Mouse (Mus musculus) kidney, postnatal 4 days (tissue): ENCODE measurements at regions not wholly inside any gene's neighbourhood (a gene's known extent, or its start where the extent isn't known, plus 50 kb on each side); places are given as distances from the start of the nearest gene placed in this dataset.
A peak's percentile ranks its signal among the peaks of the same experiment; 100 is the strongest.
"Not testable (repeated sequence)": the region's sequence is repeated elsewhere in the genome, so short reads cannot be mapped to it uniquely, and the experiment has no call there.

ENCODE experiments used
- DNase-seq, 2 experiments: peaks; one replicate each; pipeline ENCODE4 v3.0.0; 2021; ENCODE audit warnings: mixed read lengths in 2 of 2

DNA sequence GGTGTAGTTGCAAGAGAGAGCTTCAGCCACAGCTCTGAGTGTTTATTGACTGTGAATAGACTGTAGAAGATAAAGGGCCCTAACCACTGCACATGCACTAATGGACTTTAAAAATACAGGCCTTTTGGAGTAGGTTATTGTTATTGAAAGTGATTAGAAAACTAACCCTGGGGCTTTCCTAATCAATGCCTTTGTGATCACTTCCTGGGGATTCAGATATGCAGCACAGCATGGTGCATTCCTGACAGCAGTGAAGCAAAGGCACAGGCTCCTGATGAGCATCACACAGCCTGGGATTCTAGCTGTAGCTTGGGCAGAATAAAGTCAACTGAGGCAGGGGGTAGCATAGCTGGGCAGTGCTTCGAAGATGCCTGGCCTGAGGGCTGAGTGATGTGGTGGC lies 87.3 kb downstream of the Gm11077 start:
- DNase-seq, result no peak

DNA sequence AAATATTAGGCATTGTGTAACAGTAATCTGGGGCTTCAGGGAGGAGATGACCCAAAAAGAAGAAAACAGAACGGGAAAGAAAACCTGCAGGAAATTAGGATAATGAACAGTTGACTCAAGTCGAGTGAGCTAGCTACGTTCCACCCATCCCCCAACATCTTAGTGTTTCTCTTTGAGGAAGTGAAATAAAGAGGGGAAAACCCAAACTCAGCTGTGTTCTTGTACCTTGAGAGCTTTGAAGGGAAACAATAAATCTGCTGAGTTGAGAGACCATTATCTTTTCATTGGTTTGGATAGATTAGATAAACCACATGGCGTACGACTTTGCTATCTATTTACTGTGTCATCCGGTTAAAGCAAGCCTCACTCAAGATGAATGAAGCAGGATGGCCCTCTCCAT lies 87.7 kb downstream of the Gm11077 start:
- no peak for DNase-seq

DNA sequence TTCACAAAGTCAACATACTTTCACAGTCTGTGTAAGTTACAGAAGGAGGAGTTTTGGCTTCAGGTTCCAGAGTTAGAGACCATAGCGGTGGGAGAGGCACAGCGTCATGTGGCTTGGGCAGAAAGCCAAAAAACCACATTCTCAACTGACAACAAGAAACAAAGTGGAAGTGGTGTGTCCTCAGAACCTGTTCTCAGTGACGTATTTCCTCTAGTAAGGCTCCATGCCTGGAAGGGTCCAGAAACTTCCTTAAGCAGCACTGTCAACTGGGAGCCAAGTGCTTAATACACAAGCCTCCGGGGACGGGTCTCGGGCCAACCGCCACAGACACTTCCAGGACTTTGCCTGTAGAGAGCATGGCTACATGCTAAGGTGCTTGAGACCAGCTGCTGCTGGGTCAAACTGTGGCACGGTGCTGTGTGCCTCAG lies 90.4 kb downstream of the Gm11077 start:
- peak; percentile 41 to 43 for DNase-seq

DNA sequence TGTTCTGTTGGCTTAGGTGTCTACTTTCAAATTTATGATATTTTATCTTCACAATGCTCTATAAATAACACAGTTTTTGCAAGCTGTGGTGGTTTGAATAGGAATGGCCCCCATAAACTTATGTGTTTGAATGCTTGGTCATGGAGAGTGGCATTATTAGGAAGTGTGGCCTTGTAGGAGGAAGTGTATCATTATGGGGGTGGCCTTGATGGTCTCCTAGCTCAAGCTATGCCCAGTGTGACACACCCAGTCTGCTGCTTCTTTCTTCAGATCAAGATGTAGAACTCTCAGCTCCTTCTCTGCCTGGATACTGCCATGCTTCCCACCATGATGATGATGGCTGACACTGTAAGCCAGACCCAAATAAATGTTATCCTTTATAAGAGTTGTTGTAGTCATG lies 97.4 kb downstream of the Gm11077 start:
- DNase-seq, result no peak

DNA sequence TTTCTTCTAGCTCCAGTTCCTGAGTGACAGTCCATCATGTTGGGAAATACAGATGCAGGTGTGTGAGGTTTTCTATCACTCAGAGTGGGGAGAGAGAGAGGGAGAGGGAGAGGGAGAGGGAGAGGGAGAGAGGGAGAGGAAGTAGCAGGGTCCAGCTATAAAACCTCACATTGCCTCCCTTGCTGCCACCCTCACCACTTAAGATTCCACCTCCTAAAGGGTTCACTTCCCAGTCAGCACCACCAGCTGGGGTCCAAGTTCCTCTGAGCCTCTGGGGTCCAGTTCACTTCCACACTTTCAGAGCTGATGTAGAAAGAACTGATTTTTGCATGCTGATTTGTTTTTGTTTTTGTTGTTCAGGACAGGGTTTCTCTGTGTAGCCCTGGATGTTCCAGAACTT lies 98.6 kb downstream of the Gm11077 start:
- no peak for DNase-seq

DNA sequence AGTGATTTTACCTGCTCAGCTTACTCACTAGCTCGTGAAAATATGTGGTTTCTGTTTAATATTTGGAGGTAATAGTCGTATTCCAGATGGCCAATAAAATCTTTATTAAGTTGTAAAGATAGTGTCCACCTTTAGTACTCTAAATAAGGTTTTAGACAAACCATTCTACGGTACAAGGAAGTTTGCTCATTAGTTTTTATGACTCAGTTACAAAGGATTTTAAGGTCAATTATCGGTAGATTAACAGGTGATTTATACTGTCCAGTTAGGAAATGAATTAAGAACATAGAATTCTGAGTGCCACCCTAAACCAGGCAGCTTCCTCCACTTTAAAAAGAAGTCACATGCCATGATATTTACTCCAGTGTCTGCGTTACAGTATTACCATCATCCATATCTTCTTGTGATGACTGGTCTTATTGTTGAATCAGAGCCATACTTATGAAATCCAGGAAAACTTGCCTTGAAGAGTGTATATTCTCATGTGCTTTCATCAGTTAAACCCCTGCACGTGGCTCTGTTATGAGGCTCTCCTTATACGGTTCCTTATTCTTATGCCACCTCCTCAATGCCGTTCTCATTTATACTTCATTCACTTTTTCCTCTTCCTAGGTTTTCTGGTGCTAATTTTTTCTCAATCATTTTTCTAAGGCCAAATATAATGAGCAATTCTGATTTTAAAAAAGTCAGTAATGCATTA lies 114.4 kb downstream of the Gm11077 start:
- DNase-seq, result no peak

DNA sequence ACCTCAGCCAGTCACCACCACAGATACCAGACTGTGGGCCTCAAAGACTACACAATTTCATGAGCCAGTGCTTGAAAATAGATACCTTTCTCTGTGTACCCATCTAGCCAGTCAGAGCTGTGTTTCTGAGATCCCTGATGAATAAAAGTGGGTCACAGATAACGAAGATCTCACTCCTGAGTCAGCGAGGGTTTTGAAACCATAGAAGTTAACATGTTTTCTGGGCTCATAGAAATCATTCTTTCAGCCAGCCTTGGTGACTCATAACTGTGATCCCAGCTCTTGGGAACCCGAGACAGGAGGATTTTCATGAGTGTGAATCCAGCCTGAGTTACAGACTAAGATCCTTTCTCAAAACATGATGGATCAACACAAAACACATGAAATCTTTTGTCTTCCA lies 118.1 kb downstream of the Gm11077 start:
- DNase-seq, result no peak

DNA sequence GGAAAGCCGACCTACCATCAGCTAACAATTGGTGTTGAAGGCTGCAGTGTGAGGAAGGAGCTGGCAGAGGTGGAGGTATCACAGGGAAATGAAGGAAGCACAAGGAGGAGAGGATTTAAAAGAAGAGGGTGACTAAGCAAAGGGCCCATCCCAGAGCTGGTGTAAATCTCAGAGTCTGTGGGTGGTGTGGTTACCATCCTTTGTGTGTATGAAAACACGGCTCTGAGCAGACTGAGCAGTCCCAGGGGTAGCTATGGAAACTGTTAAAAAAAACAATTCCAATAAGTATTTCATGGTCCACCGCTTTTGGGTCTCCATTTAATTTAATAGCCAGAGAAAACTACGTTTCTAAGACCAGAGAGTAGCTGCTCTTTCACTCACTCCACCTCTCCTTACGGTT lies 123.3 kb downstream of the Gm11077 start:
- no peak for DNase-seq

DNA sequence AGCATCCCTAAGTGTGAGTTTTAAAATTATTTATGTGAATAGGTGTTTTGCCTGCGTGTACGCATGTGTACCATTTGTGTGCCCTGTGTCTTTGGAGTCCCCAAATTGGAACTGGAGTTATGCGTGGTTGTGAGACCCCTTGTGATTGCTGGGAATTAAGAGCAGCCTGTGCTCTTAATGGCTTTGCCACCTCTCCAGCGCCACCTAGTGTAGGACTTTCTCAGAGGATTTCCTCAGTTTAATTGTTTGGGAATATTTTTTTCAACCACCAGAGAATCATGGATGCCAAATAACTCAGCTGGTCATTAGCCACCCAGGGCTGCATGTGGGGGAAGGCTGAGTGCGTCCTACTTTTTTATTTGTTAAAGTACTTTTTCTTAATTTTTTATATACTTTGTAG lies 124.4 kb downstream of the Gm11077 start:
- DNase-seq, result peak; percentile 67 to 74

DNA sequence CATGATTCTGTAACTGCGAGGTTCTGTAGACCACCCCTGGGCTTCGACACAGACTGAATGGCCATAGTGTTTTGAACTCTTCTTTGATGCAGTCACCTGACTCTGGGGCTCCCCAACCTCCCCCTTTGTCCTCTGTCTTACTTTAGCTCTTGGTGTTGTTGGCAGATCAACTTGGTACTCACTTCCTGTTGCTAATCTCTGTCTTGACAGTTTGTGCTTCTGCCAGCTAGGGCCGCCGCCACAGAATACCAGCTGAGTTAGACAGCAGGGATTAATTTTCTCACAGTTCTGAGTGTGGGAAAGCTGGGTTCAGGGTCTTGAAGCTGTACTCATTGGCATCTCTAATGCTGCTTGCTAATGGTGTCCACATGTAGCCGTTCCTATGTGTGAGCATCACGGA lies 125.6 kb downstream of the Gm11077 start:
- no peak for DNase-seq

DNA sequence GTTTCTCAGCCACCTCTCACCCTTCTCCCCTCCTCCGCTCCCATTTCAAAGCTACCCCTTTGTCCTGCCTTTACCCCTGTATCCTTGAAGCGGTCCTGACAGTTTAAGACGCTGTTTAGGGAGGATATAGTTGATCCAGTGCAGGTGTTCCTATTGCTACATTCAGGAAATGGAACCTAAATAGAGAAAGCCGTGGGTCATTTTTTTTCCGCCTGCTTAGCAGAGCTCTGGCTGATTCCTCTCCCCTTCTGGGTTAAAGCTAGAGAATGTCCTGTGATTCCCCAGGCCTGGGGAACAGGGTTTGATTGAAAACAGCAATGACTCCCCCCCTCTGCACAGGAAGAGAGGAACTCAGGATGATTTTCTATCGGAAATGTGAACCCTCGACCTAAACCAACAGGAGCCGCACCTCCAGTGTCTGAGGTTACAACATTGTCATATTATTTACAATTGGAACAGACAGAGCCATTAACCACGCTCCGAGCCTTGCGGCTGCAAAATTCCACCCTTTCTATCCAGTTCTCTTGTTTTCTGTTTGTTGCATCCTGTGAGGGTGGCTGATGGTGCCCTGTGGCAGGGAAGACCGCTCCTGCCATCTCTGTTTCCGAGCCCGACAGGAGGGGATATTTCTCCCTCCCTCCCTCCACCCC lies 127.5 kb downstream of the Gm11077 start:
- peak; percentile 18 to 48 for DNase-seq

DNA sequence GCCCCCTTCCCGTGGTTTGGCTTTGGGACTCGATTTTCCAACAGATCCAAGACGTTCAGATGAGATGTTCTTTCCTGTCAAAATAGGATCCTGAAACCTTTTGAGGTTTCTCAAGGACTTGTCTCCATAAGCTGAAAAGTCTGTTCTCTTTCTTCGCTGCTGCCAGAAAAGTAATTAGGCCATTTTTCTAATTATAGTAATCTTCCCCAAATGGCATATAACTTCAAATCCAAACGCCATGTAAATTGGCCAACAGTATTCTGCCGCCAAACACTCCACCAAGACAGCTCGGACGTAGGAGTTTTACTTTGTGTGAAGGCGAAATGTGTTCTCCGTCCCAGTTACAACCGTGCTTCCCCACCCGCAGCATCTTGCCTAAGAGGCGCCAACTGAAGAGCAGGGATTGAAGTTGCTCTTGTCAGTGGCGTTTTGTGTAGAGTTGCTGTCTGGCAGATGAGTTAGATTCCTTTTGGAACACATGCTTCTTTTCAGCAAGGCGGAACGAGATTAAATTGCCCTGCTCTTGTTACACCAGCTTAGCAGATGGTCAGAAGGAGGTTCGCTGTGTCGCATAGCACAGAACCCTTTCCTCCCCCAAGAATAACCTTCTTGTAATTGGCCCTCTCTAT lies 128.1 kb downstream of the Gm11077 start:
- DNase-seq, result peak; percentile 40 to 48

DNA sequence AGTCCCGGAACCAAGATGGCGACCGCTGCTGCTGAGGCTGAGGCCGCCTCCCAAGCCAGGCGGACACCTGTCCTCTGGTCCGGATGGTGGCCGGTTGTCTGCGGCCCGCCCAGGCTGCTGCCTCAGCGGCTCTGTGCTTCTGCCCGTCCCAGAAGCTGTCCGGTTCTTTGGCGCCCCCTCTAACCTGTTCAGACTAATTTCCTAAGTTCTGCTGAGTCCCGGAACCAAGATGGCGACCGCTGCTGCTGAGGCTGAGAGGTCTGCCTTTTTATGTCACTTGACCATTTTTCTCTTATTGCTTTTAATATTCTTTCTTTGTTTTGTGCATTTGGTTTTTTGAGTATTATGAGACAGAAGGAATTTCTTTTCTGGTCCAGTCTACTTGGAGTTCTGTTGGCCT lies 140.4 kb downstream of the Gm11077 start:
- DNase-seq, result not testable (repeated sequence)

DNA sequence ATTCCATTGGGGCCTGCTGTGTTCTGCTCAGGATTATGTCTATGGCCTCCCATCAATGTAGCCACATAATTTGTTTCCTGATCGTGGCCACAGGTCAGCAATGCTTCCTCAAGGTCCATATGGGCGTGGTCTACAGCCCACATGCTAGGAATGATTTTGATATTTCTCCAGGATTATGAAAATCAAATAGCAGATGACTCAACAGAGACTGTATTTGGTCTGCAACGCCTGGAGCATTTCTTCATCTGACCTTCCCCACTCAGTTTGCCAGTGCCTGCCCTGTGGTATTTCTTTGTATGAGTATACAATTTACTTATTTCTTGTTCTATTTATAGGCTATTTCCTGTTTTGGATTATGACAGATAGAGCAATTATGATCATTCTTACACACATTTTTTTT lies 145.7 kb downstream of the Gm11077 start:
- DNase-seq, result no peak

DNA sequence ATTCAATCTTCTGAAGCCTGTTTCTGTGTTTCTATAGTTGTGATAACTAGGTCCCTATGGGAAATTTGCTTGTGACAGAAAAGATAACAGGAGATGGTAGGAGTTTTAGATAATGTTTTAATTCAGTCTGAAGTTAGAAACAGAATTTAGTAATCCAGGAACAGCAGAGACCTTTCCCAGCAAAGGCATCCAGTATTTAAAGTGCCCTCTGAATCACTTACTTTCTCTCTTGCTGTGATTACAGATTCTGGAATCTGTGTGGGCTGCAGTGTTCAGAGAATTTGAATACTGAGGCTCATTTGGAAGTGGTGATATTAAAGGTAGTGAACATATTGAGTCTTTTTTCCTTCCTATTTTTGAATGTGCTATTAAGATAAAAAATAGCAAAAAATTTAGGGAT lies 154.6 kb downstream of the Gm11077 start:
- DNase-seq, result no peak

DNA sequence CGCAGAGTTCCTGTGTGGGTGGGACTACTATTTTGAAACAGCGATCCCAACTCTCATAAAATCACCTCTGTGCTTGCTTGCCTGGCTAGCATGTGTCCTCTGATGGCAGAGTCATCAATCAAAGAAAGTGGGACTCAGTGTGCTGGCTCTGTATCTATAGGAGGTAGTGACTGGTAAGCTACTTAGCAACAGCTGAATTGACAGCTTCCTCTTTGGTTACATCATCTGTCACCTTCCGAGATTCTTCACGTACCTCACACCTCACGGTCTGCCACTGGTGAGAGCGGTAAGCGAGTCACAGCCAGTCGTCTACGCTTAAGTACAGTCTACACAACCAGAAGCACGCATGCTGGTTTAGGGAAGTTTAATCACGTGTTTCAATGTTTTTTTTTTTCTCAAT lies 159.5 kb downstream of the Gm11077 start:
- DNase-seq, result no peak

DNA sequence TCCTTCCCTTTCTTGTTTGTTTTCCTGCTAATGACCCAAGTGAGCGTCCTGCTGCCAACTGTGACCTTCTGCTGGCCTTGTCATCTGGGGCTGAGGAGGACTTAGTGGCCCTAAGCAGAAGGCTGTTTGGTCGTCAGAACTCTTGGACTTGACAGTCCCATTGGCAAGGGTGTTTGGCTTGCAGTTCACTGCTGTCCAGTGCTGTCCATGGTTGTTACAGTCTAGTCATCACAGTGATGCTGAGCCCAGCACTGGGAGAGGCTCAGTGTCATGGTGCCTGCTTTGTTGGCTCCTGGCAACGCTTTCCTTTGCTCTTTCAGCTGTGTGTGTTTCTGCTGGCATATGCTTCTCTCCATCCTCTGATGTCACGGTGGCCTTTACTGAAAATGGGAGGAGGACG lies 161.0 kb downstream of the Gm11077 start:
- DNase-seq, result no peak

DNA sequence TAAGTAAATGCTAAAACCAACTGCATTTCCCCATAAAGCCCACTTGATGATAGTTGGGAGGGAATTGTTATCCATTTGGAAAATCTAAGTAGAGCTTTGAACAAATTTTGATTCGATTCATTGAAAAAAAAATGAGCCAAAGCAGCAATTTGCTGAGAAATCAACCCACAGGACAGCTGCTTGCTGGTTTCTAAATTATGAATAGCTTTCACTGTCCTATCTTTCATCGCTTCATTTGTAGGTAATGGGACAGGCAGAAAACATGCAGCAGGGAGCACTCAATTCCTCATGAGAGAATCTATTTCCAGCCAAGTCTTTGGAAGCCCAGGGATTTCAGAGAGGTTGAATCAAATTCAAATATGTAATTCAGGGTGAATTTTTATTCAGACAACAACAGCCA lies 161.5 kb downstream of the Gm11077 start:
- DNase-seq, result no peak

DNA sequence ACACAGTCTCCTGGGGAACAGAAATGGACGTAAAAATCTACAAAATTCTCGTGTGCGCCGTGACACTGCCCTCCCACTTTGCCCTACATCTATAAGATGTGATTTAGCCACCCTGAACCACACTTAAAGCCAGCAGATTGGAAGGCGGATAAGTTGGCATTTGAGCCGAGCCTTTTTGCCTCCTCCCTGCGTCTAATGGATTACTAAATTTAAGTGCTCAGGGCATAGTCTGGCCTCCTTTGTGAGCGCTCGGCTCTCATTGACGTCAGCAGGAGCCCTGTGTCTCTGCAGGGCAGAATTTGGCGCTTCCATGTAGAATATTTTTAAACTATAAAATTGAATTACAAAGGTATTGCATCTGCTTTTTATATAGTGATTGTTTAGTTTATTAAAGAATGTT lies 165.4 kb downstream of the Gm11077 start:
- peak; percentile 40 to 55 for DNase-seq

DNA sequence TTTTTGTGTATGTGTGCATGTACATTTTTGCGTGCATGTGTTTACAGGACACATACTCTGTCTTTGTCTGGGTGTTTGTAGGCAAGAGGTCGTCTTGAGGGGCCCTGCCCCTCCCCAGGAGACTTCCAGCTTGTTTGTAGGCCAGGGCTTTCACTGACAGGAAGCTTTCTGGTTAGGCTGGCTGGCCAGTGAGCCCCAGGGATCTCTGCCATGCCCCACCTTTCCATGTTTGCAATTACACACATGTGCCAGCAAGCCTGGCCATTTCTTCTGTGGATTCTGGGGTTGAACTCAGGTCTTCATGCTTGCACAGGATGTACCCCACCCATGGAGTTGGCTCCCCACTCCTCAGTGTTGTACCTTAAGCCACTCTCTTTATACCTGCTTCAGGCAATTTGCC lies 166.4 kb downstream of the Gm11077 start:
- DNase-seq, result no peak

DNA sequence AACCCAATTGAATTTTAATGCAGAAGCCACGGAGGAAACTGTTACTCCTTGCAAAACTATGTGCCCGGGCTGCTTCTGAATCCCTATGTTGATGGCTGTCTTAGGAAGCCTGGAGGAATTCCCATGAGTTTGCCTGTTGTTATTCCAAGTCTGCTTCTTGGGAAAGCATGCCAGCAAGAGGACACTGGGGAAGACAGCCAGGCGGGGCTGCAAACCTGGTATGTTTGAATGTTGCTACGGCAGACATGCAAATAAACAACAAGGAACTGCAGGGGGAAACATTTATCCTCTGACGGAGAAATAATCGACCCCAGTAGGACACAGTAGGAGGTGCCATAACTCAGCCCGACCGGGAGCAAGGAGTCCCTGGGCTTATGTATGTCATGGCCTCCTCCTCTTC lies 168.0 kb downstream of the Gm11077 start:
- peak; percentile 8 to 22 for DNase-seq

DNA sequence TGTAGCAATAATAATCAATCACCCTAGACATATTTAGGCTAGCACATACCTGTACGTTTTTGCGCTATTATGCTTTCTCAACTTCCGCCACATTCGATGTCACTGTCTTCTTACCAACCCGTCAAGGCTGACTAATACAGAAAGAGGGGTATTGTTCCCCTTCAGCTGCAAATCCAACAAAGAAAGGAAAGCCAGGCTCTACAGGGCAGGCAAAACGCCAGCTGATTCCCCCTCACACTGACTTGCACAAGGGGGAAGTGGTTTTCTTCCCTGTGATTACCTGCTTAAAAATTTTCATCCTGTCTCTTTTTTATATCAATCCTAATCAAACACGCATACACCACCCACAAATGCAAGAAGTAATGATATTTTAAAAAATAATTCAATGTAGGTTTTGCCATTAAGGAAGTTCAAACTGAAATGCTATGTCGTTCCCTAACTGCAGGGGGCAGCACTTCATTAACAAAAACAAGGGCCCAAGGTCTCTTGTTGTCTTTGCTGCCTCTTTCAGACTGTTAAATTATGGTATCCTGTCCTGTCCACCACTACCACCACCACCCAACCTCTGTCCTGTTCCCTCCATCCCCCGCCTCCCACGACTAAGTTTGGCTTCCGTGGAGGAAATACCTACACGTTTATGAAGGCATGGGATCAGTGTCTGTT lies 195.4 kb downstream of the Gm11077 start:
- DNase-seq, result peak; percentile 64 to 67

DNA sequence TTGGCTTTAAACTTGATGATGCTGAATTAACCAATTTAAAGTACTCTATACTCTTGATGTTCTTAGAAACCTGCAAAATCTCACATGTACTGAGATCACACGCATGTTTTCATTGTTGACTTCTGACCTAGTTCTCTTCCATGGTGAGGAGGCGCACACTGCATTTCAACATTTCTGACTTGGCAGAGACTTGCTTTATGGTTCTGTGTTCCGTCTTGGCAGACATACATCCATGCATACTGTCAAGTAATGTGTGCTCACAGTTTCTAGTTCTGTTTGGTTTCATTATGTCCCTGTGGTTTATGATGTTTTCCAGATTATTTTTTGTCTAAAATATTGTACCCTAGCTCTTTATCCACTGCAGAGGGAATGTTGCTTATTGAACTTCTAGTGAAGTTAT lies 198.5 kb downstream of the Gm11077 start:
- no peak for DNase-seq

DNA sequence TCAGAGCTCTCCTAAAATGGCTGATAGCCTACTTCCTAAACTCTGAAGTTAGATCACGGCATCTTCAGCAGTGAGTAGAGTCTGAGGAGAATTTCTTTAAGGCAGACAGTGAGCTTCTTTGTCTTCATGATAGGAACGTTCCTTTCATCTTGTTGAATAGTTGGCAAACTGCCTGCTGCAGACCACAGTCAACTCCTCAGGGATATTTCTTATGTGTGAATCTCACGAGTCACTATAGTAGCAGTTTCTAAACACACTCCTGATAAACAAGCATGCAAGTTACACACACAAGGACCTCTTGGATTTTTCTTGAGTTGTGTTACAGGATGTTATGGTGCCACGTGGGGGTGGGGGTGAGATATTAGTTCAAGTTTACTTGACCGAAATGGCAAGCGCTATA lies 205.2 kb downstream of the Gm11077 start:
- no peak for DNase-seq
